Mouse (Mus musculus): ENCODE results near the gene Tfdp2. TPM values are rescaled to one million over a fixed set of nuclear protein-coding genes. Genes with fewer than 3 reads are reported as not detected.

Gene Tfdp2
- polyA plus RNA-seq, 2 experiments, result 15.5 to 33.0 TPM

- WGBS, result 100% methylated on average over 7 of the region's 7 CpGs
- H3K4me3 ChIP-seq (replicated peaks; ENCODE audit: low read length), result no peak overlapping the region
- TF ChIP-seq POLR2A (IDR thresholded peaks at IDR 0.05; ENCODE audit: borderline replicate concordance, extremely low read depth, insufficient read depth, insufficient read length), result no peak
- H3K36me3 ChIP-seq (ENCODE audit: control insufficient read depth, insufficient read depth, low read length), result peaks cover 33% of the 10 kb centered on the region
- H3K27me3 ChIP-seq (ENCODE audit: control insufficient read depth, insufficient read depth, low read length), result no peaks in the 10 kb centered on the region
- no peak overlapping the region for H3K9ac ChIP-seq (ENCODE audit: low read depth, low read length, severe bottlenecking)
- H3K9me3 ChIP-seq (ENCODE audit: control insufficient read depth, low read length), result no peaks in the 10 kb centered on the region
- ATAC-seq (ENCODE audit: low FRiP score, low read depth) (no peak), DNase-seq (ENCODE audit: low spot score) (no peak)
- no peak overlapping the region for H3K27ac ChIP-seq (replicated peaks; ENCODE audit: low read depth, low read length)
- no peaks in the 10 kb centered on the region for H3K4me1 ChIP-seq (ENCODE audit: control insufficient read depth, insufficient read depth, low read length)
- no peak overlapping the region for H3K4me2 ChIP-seq (replicated peaks; ENCODE audit: low read depth, low read length, severe bottlenecking)
Observed at GRCm38 (mm10) chr9:96292144-96292543, 96.1 kb downstream of the Tfdp2 start.

GRCm38 (mm10) chr9:96299324-96300008, 103.4 kb downstream of the Tfdp2 start:
- no peak overlapping the region for H3K4me3 ChIP-seq (replicated peaks; ENCODE audit: low read length)
- ATAC-seq (ENCODE audit: low FRiP score, low read depth) (no peak), DNase-seq (ENCODE audit: low spot score) (no peak)
- TF ChIP-seq POLR2A (IDR thresholded peaks at IDR 0.05; ENCODE audit: borderline replicate concordance, extremely low read depth, insufficient read depth, insufficient read length), result no peak
- no peak overlapping the region for H3K4me2 ChIP-seq (replicated peaks; ENCODE audit: low read depth, low read length, severe bottlenecking)
- no peaks in the 10 kb centered on the region for H3K4me1 ChIP-seq (ENCODE audit: control insufficient read depth, insufficient read depth, low read length)
- H3K9me3 ChIP-seq (ENCODE audit: control insufficient read depth, low read length), result no peaks in the 10 kb centered on the region
- no peak overlapping the region for H3K27ac ChIP-seq (replicated peaks; ENCODE audit: low read depth, low read length)
- no peaks in the 10 kb centered on the region for H3K27me3 ChIP-seq (ENCODE audit: control insufficient read depth, insufficient read depth, low read length)
- WGBS, result 96% methylated on average over 3 of the region's 3 CpGs
- peaks cover 42% of the 10 kb centered on the region for H3K36me3 ChIP-seq (ENCODE audit: control insufficient read depth, insufficient read depth, low read length)
- no peak overlapping the region for H3K9ac ChIP-seq (ENCODE audit: low read depth, low read length, severe bottlenecking)

GRCm38 (mm10) chr9:96308816-96309215, 112.7 kb downstream of the Tfdp2 start:
- ATAC-seq (ENCODE audit: low FRiP score, low read depth), result no peak

GRCm38 (mm10) chr9:96312074-96312473, 116.0 kb downstream of the Tfdp2 start:
- H3K4me1 ChIP-seq (ENCODE audit: control insufficient read depth, insufficient read depth, low read length), result no peaks in the 10 kb centered on the region
- H3K36me3 ChIP-seq (ENCODE audit: control insufficient read depth, insufficient read depth, low read length), result peaks cover 55% of the 10 kb centered on the region
- DNase-seq (ENCODE audit: low spot score) (no peak), ATAC-seq (ENCODE audit: low FRiP score, low read depth) (no peak)
- no peak overlapping the region for H3K9ac ChIP-seq (ENCODE audit: low read depth, low read length, severe bottlenecking)
- WGBS, result 96% methylated on average over 3 of the region's 3 CpGs
- no peak overlapping the region for H3K4me2 ChIP-seq (replicated peaks; ENCODE audit: low read depth, low read length, severe bottlenecking)
- no peak overlapping the region for H3K27ac ChIP-seq (replicated peaks; ENCODE audit: low read depth, low read length)
- no peaks in the 10 kb centered on the region for H3K27me3 ChIP-seq (ENCODE audit: control insufficient read depth, insufficient read depth, low read length)
- H3K4me3 ChIP-seq (replicated peaks; ENCODE audit: low read length), result no peak overlapping the region
- no peaks in the 10 kb centered on the region for H3K9me3 ChIP-seq (ENCODE audit: control insufficient read depth, low read length)
- TF ChIP-seq POLR2A (IDR thresholded peaks at IDR 0.05; ENCODE audit: borderline replicate concordance, extremely low read depth, insufficient read depth, insufficient read length), result no peak

More at GRCm38 (mm10) chr9:96308816-96309215, 112.7 kb downstream of the Tfdp2 start:
- Histone ChIP-seq H3K9me3 (ENCODE audit: control insufficient read depth, low read length) (no peaks in the 10 kb centered on the region), H3K4me2 (replicated peaks; ENCODE audit: low read depth, low read length, severe bottlenecking) (no peak overlapping the region), H3K9ac (ENCODE audit: low read depth, low read length, severe bottlenecking) (no peak overlapping the region), H3K36me3 (ENCODE audit: control insufficient read depth, insufficient read depth, low read length) (peaks cover 52% of the 10 kb centered on the region), H3K4me1 (ENCODE audit: control insufficient read depth, insufficient read depth, low read length) (no peaks in the 10 kb centered on the region), H3K27me3 (ENCODE audit: control insufficient read depth, insufficient read depth, low read length) (no peaks in the 10 kb centered on the region), H3K4me3 (replicated peaks; ENCODE audit: low read length) (no peak overlapping the region), H3K27ac (replicated peaks; ENCODE audit: low read depth, low read length) (no peak overlapping the region)
- 77% methylated on average over 3 of the region's 3 CpGs for WGBS
- no peak for TF ChIP-seq POLR2A (IDR thresholded peaks at IDR 0.05; ENCODE audit: borderline replicate concordance, extremely low read depth, insufficient read depth, insufficient read length)
- DNase-seq (ENCODE audit: low spot score), result no peak

GRCm38 (mm10) chr9:96319333-96319732, 123.3 kb downstream of the Tfdp2 start:
- Histone ChIP-seq H3K4me2 (replicated peaks; ENCODE audit: low read depth, low read length, severe bottlenecking) (no peak overlapping the region), H3K4me1 (ENCODE audit: control insufficient read depth, insufficient read depth, low read length) (no peaks in the 10 kb centered on the region), H3K36me3 (ENCODE audit: control insufficient read depth, insufficient read depth, low read length) (peaks cover 44% of the 10 kb centered on the region), H3K9ac (ENCODE audit: low read depth, low read length, severe bottlenecking) (no peak overlapping the region), H3K9me3 (ENCODE audit: control insufficient read depth, low read length) (no peaks in the 10 kb centered on the region), H3K27ac (replicated peaks; ENCODE audit: low read depth, low read length) (no peak overlapping the region), H3K27me3 (ENCODE audit: control insufficient read depth, insufficient read depth, low read length) (no peaks in the 10 kb centered on the region), H3K4me3 (replicated peaks; ENCODE audit: low read length) (no peak overlapping the region)
- no peak for ATAC-seq (ENCODE audit: low FRiP score, low read depth)
- no peak for DNase-seq (ENCODE audit: low spot score)
- no peak for TF ChIP-seq POLR2A (IDR thresholded peaks at IDR 0.05; ENCODE audit: borderline replicate concordance, extremely low read depth, insufficient read depth, insufficient read length)
- WGBS, result 91% methylated on average over 5 of the region's 5 CpGs

Measured in limb, embryonic 14.5 days (tissue).